Mouse (Mus musculus) cortical plate, adult 2 months (tissue): ENCODE measurements at regions not wholly inside any gene's neighbourhood (a gene's known extent, or its start where the extent isn't known, plus 50 kb on each side); places are given as distances from the start of the nearest gene placed in this dataset.

Experiments used
- CTCF ChIP-seq: fragments of 200-500 bp; IDR thresholded peaks from 2 replicates; pipeline ENCODE4 v1.5.1; 2011; ENCODE audit warnings: mild to moderate bottlenecking, control low read depth, low read length; ENCODE audit not compliant: insufficient read depth; ENCODE audit errors: extremely low read depth
- POLR2A ChIP-seq: fragments of 200-500 bp; IDR thresholded peaks from 2 replicates; pipeline ENCODE4 v1.6.1; 2011; ENCODE audit warnings: mild to moderate bottlenecking, low read length, control low read depth; ENCODE audit not compliant: insufficient read depth; ENCODE audit errors: extremely low read depth

DNA sequence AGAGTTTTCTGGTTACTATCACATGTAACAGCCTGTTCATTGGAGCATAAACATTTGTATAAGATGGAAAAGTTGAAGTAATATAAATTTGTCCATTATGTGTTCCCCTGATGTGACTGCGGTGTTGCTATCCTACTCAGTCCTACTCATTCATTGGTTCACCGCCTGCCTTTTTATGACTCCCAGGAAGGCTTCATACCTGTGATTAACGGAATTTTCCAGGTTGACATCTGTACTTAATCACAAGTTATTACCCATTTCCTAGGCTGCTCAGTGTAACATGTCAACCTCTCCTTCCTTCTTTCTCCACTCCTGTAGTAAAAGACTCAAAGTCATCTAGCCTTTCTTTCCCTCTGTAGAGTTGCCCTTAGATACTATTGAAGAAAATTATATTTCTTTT is 109.5 kb upstream of the Itga1 start:
- TF ChIP-seq POLR2A, result no peak
- TF ChIP-seq CTCF, result no peak
